Mouse (Mus musculus): ENCODE data around the gene Col27a1.

DNA sequence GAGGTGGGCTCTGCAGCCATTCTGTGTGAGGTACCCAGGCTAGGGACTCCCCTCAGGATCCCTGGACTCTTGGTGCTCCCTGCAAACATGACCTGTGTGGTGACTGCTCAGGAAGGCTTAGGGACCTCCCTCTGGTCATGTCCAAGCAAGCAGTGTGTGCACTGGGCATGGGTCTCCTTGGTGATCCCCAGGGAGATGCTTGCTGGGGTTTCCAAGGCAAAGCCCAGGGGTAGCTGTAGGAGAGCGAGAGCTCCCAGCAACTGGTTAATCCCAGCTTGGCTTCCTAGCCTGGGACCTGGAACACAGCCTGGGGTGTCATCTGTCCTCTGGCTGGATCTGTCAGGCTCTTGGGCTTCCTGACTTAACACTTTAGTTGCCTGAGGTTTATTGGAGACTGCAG, 161.6 kb downstream of the Col27a1 start:
- TF ChIP-seq POLR2A (IDR thresholded peaks at IDR 0.05; ENCODE audit: control insufficient read depth, extremely low read depth, insufficient read depth, low read length, poor library complexity) (no peak), CTCF (IDR thresholded peaks at IDR 0.05; ENCODE audit: borderline replicate concordance, control insufficient read depth, extremely low read depth, insufficient read depth, low read length, poor library complexity) (no peak)
